Mouse (Mus musculus) CH12.LX (cell line): Measurements from ENCODE around the gene Evx2. TPM values are rescaled to one million over a fixed set of nuclear protein-coding genes. Genes with fewer than 3 reads are reported as not detected.

Experiments used
- DNase-seq: peaks from one replicate; pipeline ENCODE4 v3.0.0-alpha.2; 2013; ENCODE audit errors: extremely low read depth
- H3K27ac ChIP-seq: 2 replicates; pipeline ENCODE4 v1.5.1; 2012; ENCODE audit warnings: low read depth, mild to moderate bottlenecking, control low read depth, moderate library complexity; ENCODE audit not compliant: insufficient read depth
- H3K27me3 ChIP-seq: replicated peaks from 2 replicates; pipeline ENCODE3; 2012; ENCODE audit warnings: inconsistent platforms
- H3K36me3 ChIP-seq, 2 experiments: replicated peaks in 1 of 2; 2 replicates each; pipeline versions ENCODE3 to v1.6.1; 2012; ENCODE audit warnings: inconsistent platforms in 1 of 2, low read length in 1 of 2, mild to moderate bottlenecking in 1 of 2, mixed read lengths in 1 of 2, moderate library complexity in 1 of 2; ENCODE audit not compliant: control insufficient read depth in 1 of 2, insufficient read depth in 1 of 2
- H3K4me1 ChIP-seq, 2 experiments: 2 replicates each; pipeline ENCODE4 v1.6.1; 2012; ENCODE audit warnings: inconsistent platforms in 1 of 2, moderate library complexity in 1 of 2; ENCODE audit not compliant: insufficient read depth in 2 of 2, control insufficient read depth in 1 of 2
- H3K4me2 ChIP-seq: 2 replicates; pipeline ENCODE4 v1.6.1; 2012; ENCODE audit warnings: low read depth, mild to moderate bottlenecking, control low read depth; ENCODE audit not compliant: poor library complexity, insufficient read depth, severe bottlenecking
- H3K4me3 ChIP-seq, 3 experiments: fragments of 150-350 bp in 1 of 3; sonication (generic) in 1 of 3; replicated peaks in 1 of 3; 2 replicates each; pipeline versions ENCODE3 to v1.5.1; 2011 to 2012; ENCODE audit warnings: low read depth in 2 of 3, low read length in 2 of 3, mild to moderate bottlenecking in 2 of 3, moderate library complexity in 2 of 3, control low read depth in 1 of 3, improper control_type of control experiment in 1 of 3, inconsistent platforms in 1 of 3, mixed read lengths in 1 of 3; ENCODE audit not compliant: poor library complexity in 1 of 3
- H3K79me2 ChIP-seq: replicated peaks from 2 replicates; pipeline ENCODE4 v1.6.1; 2012; ENCODE audit warnings: mild to moderate bottlenecking, moderate library complexity; ENCODE audit not compliant: control insufficient read depth, poor library complexity, insufficient read depth, severe bottlenecking; ENCODE audit errors: extremely low read depth
- H3K9ac ChIP-seq: 2 replicates; pipeline ENCODE4 v1.6.1; 2012; ENCODE audit warnings: low read depth, mild to moderate bottlenecking, control low read depth, moderate library complexity; ENCODE audit not compliant: insufficient read depth
- H3K9me3 ChIP-seq: replicated peaks from 2 replicates; pipeline ENCODE3; 2012; ENCODE audit warnings: low read length, inconsistent platforms, mixed read lengths
- BHLHE40 ChIP-seq: IDR thresholded peaks from 2 replicates; pipeline ENCODE4 v1.6.1; 2011; ENCODE audit warnings: mild to moderate bottlenecking, low read depth, low read length, improper control_type of control experiment
- CHD1 ChIP-seq: IDR thresholded peaks from 2 replicates; pipeline ENCODE4 v1.6.1; 2012; ENCODE audit warnings: low read depth, low read length, improper control_type of control experiment, inconsistent platforms
- EP300 ChIP-seq: IDR thresholded peaks from 2 replicates; pipeline ENCODE4 v1.6.1; 2011; ENCODE audit warnings: low read length, improper control_type of control experiment
- ETS1 ChIP-seq: conservative IDR thresholded peaks from 2 replicates; pipeline ENCODE4 v1.6.1; 2012; ENCODE audit warnings: low read depth, mild to moderate bottlenecking, inconsistent platforms, low read length, improper control_type of control experiment, moderate library complexity
- JUND ChIP-seq: conservative IDR thresholded peaks from 2 replicates; pipeline ENCODE4 v1.6.1; 2011; ENCODE audit warnings: low read depth, low read length, improper control_type of control experiment
- KAT2A ChIP-seq: IDR thresholded peaks from 2 replicates; pipeline ENCODE4 v1.6.1; 2012; ENCODE audit warnings: low read length, improper control_type of control experiment, inconsistent platforms; ENCODE audit not compliant: insufficient replicate concordance
- MAFK ChIP-seq: IDR thresholded peaks from 2 replicates; pipeline ENCODE4 v1.6.1; 2011; ENCODE audit warnings: low read length, improper control_type of control experiment; ENCODE audit not compliant: insufficient replicate concordance
- MEF2A ChIP-seq: IDR thresholded peaks from 2 replicates; pipeline ENCODE4 v1.6.1; 2014; ENCODE audit warnings: low read depth, mild to moderate bottlenecking, inconsistent platforms, low read length, improper control_type of control experiment, borderline replicate concordance
- MXI1 ChIP-seq: IDR thresholded peaks from 2 replicates; pipeline ENCODE4 v1.6.1; 2011; ENCODE audit warnings: mild to moderate bottlenecking, low read depth, low read length, improper control_type of control experiment
- NRF1 ChIP-seq: IDR thresholded peaks from 2 replicates; pipeline ENCODE4 v1.6.1; 2014; ENCODE audit warnings: low read depth, mild to moderate bottlenecking, inconsistent platforms, low read length, improper control_type of control experiment, moderate library complexity
- PAX5 ChIP-seq: IDR thresholded peaks from 2 replicates; pipeline ENCODE4 v1.6.1; 2012; ENCODE audit warnings: low read length, inconsistent platforms, mixed read lengths
- POLR2AphosphoS2 ChIP-seq: IDR thresholded peaks from 2 replicates; pipeline ENCODE4 v1.6.1; 2011; ENCODE audit warnings: low read depth, low read length, improper control_type of control experiment
- RCOR1 ChIP-seq: conservative IDR thresholded peaks from 2 replicates; pipeline ENCODE4 v1.6.1; 2012; ENCODE audit warnings: low read depth, mild to moderate bottlenecking, inconsistent platforms, low read length, improper control_type of control experiment
- SIN3A ChIP-seq: IDR thresholded peaks from 2 replicates; pipeline ENCODE4 v1.6.1; 2012; ENCODE audit warnings: low read length, improper control_type of control experiment, inconsistent platforms
- UBTF ChIP-seq: IDR thresholded peaks from 2 replicates; pipeline ENCODE4 v1.6.1; 2012; ENCODE audit warnings: low read depth, mild to moderate bottlenecking, inconsistent platforms, low read length, improper control_type of control experiment, moderate library complexity
- USF2 ChIP-seq: conservative IDR thresholded peaks from 2 replicates; pipeline ENCODE4 v1.6.1; 2011; ENCODE audit warnings: low read depth, low read length, improper control_type of control experiment
- ZMIZ1 ChIP-seq: IDR thresholded peaks from 2 replicates; pipeline ENCODE4 v1.6.1; 2012; ENCODE audit warnings: low read depth, mild to moderate bottlenecking, inconsistent platforms, low read length, improper control_type of control experiment
- ZNF384 ChIP-seq: IDR thresholded peaks from 2 replicates; pipeline ENCODE4 v1.6.1; 2012; ENCODE audit warnings: low read depth, low read length, improper control_type of control experiment, inconsistent platforms
- dilution Hi-C: fragments of 300-500 bp; cut with MboI; formaldehyde crosslinking; loops from 2 replicates; pipeline ENCODE4 v1.14.3; 2020; ENCODE audit warnings: low sequenced_read_pairs; ENCODE audit not compliant: extremely low pct_unique_long_range_greater_than_20kb, extremely low pct_ligation_motif_present
- in situ Hi-C: fragments of 300-500 bp; cut with MboI; formaldehyde crosslinking; loops from 3 replicates; pipeline ENCODE4 v1.14.3; 2019; ENCODE audit warnings: low sequenced_read_pairs, low pct_ligation_motif_present, low pct_unique_long_range_greater_than_20kb, mixed read lengths
- polyA plus RNA-seq: library from polyadenylated mRNA; unstranded; fragments of >175 nt; gene quantifications from 2 replicates; pipeline ENCODE4 v1.2.1, GENCODE M21; 2012; ENCODE audit warnings: low read depth; ENCODE audit not compliant: insufficient read length
- total RNA-seq, 2 experiments: library from RNA; depleted of rRNA; stranded (reverse); fragments of 300-350 nt in 1 of 2; fragments of >200 nt in 1 of 2; gene quantifications; 2 replicates each; pipeline ENCODE4 v1.2.3; 2012 to 2014

Evx2 gene
- total and polyA plus RNA-seq, 3 experiments, result not detected

DNA sequence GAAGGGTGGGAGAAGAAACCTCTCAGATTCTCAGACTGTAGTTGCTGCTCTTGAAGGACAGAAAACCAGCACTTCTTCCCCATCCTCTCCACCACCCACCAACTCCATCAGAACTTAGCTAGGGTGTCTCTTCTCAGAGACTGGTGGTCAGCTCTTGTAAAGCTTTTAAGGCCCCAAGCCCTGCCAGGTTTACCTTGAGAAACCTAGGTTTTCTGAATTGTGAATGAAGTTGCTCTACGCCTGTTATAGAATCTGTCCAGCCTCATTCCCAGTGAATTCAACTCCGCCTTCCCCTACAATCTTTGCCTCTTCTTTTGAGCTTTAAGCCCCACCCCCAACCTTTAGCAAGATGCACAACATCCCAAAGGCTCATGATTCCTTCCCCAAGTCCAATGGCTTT lies 17.7 kb upstream of the Evx2 start:
- Histone ChIP-seq H3K4me2 (no peak overlapping the region), H3K27ac (no peak overlapping the region), H3K9ac (no peak overlapping the region), H3K4me3 (no peak overlapping the region), H3K27me3 (no peaks in the 10 kb centered on the region), H3K79me2 (no peaks in the 10 kb centered on the region), H3K9me3 (peaks cover 16% of the 10 kb centered on the region), H3K36me3 (no peaks in the 10 kb centered on the region), H3K4me1 (0 out of 4 replicates have a peak, but pooled peaks cover 0 to 5% of the 10 kb centered on the region in 2 experiments)
- DNase-seq, result no peak
- dilution Hi-C loops, result no loop called here
- TF ChIP-seq CHD1 (no peak), POLR2AphosphoS2 (no peak), ETS1 (no peak), KAT2A (no peak), JUND (no peak), ZNF384 (no peak), NRF1 (no peak), MAFK (no peak), ZMIZ1 (no peak)
- in situ Hi-C loops, result loop anchor here (25.0 kb wide), 1 partner anchor 635 kb away; no protein-coding TSS in a partner anchor

DNA sequence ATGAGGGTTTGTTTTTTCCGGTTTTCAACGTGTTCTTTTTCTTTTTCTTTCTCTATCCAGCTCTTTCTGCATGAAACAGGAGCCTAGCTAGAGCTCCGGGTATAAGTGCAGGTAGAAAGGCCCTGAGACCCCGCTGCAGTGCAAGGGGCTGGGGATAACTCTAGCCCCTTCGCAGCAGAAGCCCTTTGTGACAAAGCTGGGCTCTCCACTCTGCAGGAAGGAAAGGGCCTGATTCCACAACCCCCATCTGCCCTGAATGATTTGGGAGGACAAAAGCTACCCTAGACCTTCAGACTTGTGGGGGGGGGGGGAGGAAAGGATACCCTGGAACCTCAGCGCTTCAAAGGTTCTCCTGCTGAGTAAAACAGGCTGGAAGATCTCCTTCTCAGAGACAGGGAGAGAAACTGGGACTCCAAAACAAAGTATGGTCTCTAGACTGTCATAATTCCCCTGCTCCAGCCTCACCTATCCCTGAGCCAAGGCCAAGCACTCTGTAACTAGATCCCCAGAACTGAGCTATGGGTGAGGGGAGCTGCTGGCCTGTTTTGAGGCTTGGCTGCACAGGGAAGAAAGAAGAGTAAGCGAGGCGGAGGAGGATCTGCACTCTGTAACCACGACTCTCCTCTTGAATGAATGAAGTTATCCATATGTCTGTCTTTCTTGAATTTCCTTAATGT lies 17.2 kb upstream of the Evx2 start:
- no peak for TF ChIP-seq EP300
- no peak for TF ChIP-seq BHLHE40
- TF ChIP-seq ZMIZ1, result no peak
- TF ChIP-seq MXI1, result no peak
- TF ChIP-seq USF2, result no peak
- no peak for TF ChIP-seq PAX5
- TF ChIP-seq UBTF, result no peak
- no peak for TF ChIP-seq MEF2A
- TF ChIP-seq NRF1, result no peak
- TF ChIP-seq RCOR1, result no peak
- no peak for TF ChIP-seq SIN3A
- Histone ChIP-seq H3K27ac (no peak overlapping the region), H3K9me3 (peaks cover 11% of the 10 kb centered on the region), H3K4me3 (no peak overlapping the region), H3K27me3 (no peaks in the 10 kb centered on the region), H3K4me2 (no peak overlapping the region), H3K9ac (no peak overlapping the region), H3K79me2 (no peaks in the 10 kb centered on the region), H3K36me3 (no peaks in the 10 kb centered on the region), H3K4me1 (0 out of 4 replicates have a peak, but pooled peaks cover 0 to 5% of the 10 kb centered on the region in 2 experiments)
- dilution Hi-C loops, result no loop called here
- in situ Hi-C loops, result loop anchor here (25.0 kb wide), 1 partner anchor 636 kb away; no protein-coding TSS in a partner anchor
- DNase-seq, result no peak
